Mouse (Mus musculus) MEL (cell line): Measurements from ENCODE around the gene Msrb2. TPM values are rescaled to one million over a fixed set of nuclear protein-coding genes. Genes with fewer than 3 reads are reported as not detected.

Experiments used
- DNase-seq: peaks from one replicate; pipeline ENCODE4 v3.0.0; 2011; ENCODE audit warnings: low read depth, low spot score
- H3K27ac ChIP-seq: 2 replicates; pipeline ENCODE4 v1.5.1; 2012; ENCODE audit warnings: low read depth, mild to moderate bottlenecking, control low read depth, low read length, moderate library complexity; ENCODE audit not compliant: control insufficient read depth
- H3K27me3 ChIP-seq, 2 experiments: fragments of 150-350 bp in 1 of 2; sonication (generic) in 1 of 2; 2 replicates each; pipeline ENCODE4 v1.6.1; 2012; ENCODE audit warnings: low read length in 2 of 2, mild to moderate bottlenecking in 2 of 2, improper control_type of control experiment in 1 of 2, moderate library complexity in 1 of 2; ENCODE audit not compliant: insufficient read depth in 2 of 2, control insufficient read depth in 1 of 2
- H3K36me3 ChIP-seq, 2 experiments: 2 replicates each; pipeline ENCODE4 v1.6.1; 2012 to 2014; ENCODE audit warnings: low read length in 2 of 2, improper control_type of control experiment in 1 of 2, inconsistent platforms in 1 of 2, mild to moderate bottlenecking in 1 of 2; ENCODE audit not compliant: insufficient read depth in 2 of 2, control insufficient read depth in 1 of 2
- H3K4me1 ChIP-seq, 2 experiments: fragments of 150-350 bp in 1 of 2; sonication (generic) in 1 of 2; 2 replicates each; pipeline ENCODE4 v1.6.1; 2012; ENCODE audit warnings: low read length in 2 of 2, improper control_type of control experiment in 1 of 2, mild to moderate bottlenecking in 1 of 2; ENCODE audit not compliant: insufficient read depth in 2 of 2, control insufficient read depth in 1 of 2
- H3K4me3 ChIP-seq, 2 experiments: fragments of 150-350 bp in 1 of 2; sonication (generic) in 1 of 2; 2 replicates each; pipeline ENCODE4 v1.5.1; 2012; ENCODE audit warnings: low read depth in 2 of 2, low read length in 2 of 2, mild to moderate bottlenecking in 2 of 2, moderate library complexity in 2 of 2, control low read depth in 1 of 2, improper control_type of control experiment in 1 of 2; ENCODE audit not compliant: control insufficient read depth in 1 of 2, insufficient read depth in 1 of 2
- H3K79me2 ChIP-seq: 2 replicates; pipeline ENCODE4 v1.6.1; 2012; ENCODE audit warnings: mild to moderate bottlenecking, low read length, moderate library complexity; ENCODE audit not compliant: control insufficient read depth, poor library complexity, insufficient read depth
- H3K9ac ChIP-seq: 2 replicates; pipeline ENCODE4 v1.6.1; 2012; ENCODE audit warnings: low read depth, mild to moderate bottlenecking, control low read depth, low read length, moderate library complexity; ENCODE audit not compliant: control insufficient read depth, poor library complexity, severe bottlenecking
- H3K9me3 ChIP-seq: fragments of 150-350 bp; sonication (generic); replicated peaks from 2 replicates; pipeline ENCODE4 v1.6.1; 2012; ENCODE audit warnings: mild to moderate bottlenecking, low read length, improper control_type of control experiment, moderate library complexity; ENCODE audit not compliant: insufficient read depth
- BHLHE40 ChIP-seq: IDR thresholded peaks from 2 replicates; pipeline ENCODE4 v1.6.1; 2012; ENCODE audit warnings: low read depth, mild to moderate bottlenecking, inconsistent platforms, low read length, improper control_type of control experiment, borderline replicate concordance
- CHD1 ChIP-seq: IDR thresholded peaks from 2 replicates; pipeline ENCODE4 v1.6.1; 2012; ENCODE audit warnings: low read depth, mild to moderate bottlenecking, inconsistent platforms, low read length, improper control_type of control experiment
- CHD2 ChIP-seq: IDR thresholded peaks from 2 replicates; pipeline ENCODE4 v1.6.1; 2011; ENCODE audit warnings: low read length, improper control_type of control experiment
- CTCF ChIP-seq, 3 experiments: IDR thresholded peaks in 2 of 3; conservative IDR thresholded peaks in 1 of 3; 2 replicates each; pipeline ENCODE4 v1.5.1; 2011 to 2012; ENCODE audit warnings: low read length in 3 of 3, low read depth in 2 of 3, mild to moderate bottlenecking in 2 of 3, improper control_type of control experiment in 1 of 3, inconsistent platforms in 1 of 3, mixed read lengths in 1 of 3, moderate library complexity in 1 of 3; ENCODE audit not compliant: control insufficient read depth in 1 of 3, insufficient read depth in 1 of 3, poor library complexity in 1 of 3, severe bottlenecking in 1 of 3
- E2F4 ChIP-seq: IDR thresholded peaks from 2 replicates; pipeline ENCODE4 v1.6.1; 2011; ENCODE audit warnings: low read depth, low read length, improper control_type of control experiment, borderline replicate concordance
- EP300 ChIP-seq, 2 experiments: IDR thresholded peaks; 2 replicates each; pipeline ENCODE4 v1.6.1; 2011; ENCODE audit warnings: improper control_type of control experiment in 2 of 2, low read length in 2 of 2, low read depth in 1 of 2, mild to moderate bottlenecking in 1 of 2
- ETS1 ChIP-seq: IDR thresholded peaks from 2 replicates; pipeline ENCODE4 v1.6.1; 2012; ENCODE audit warnings: low read depth, mild to moderate bottlenecking, inconsistent platforms, low read length, improper control_type of control experiment, moderate library complexity
- GABPA ChIP-seq: IDR thresholded peaks from 2 replicates; pipeline ENCODE4 v1.6.1; 2012; ENCODE audit warnings: low read depth, mild to moderate bottlenecking, inconsistent platforms, low read length, improper control_type of control experiment, moderate library complexity
- HCFC1 ChIP-seq: IDR thresholded peaks from 2 replicates; pipeline ENCODE4 v1.6.1; 2012; ENCODE audit warnings: low read depth, mild to moderate bottlenecking, inconsistent platforms, low read length, improper control_type of control experiment, moderate library complexity
- JUND ChIP-seq: IDR thresholded peaks from 2 replicates; pipeline ENCODE4 v1.6.1; 2011; ENCODE audit warnings: low read depth, mild to moderate bottlenecking, improper control_type of control experiment, low read length
- KAT2A ChIP-seq: conservative IDR thresholded peaks from 2 replicates; pipeline ENCODE4 v1.6.1; 2012; ENCODE audit warnings: low read depth, low read length, improper control_type of control experiment, inconsistent platforms
- MAX ChIP-seq: IDR thresholded peaks from 2 replicates; pipeline ENCODE4 v1.6.1; 2011; ENCODE audit warnings: low read length, improper control_type of control experiment
- MAZ ChIP-seq: IDR thresholded peaks from 2 replicates; pipeline ENCODE4 v1.6.1; 2012; ENCODE audit warnings: low read depth, mild to moderate bottlenecking, inconsistent platforms, low read length, improper control_type of control experiment
- MEF2A ChIP-seq: IDR thresholded peaks from 2 replicates; pipeline ENCODE4 v1.6.1; 2014; ENCODE audit warnings: low read depth, mild to moderate bottlenecking, inconsistent platforms, low read length, improper control_type of control experiment; ENCODE audit not compliant: poor library complexity, insufficient replicate concordance, severe bottlenecking; ENCODE audit errors: extremely low read depth
- MXI1 ChIP-seq: IDR thresholded peaks from 2 replicates; pipeline ENCODE4 v1.6.1; 2011; ENCODE audit warnings: mild to moderate bottlenecking, low read depth, low read length, improper control_type of control experiment
- MYB ChIP-seq: IDR thresholded peaks from 2 replicates; pipeline ENCODE4 v1.6.1; 2011; ENCODE audit warnings: mild to moderate bottlenecking, low read depth, low read length, improper control_type of control experiment
- MYC ChIP-seq: IDR thresholded peaks from 2 replicates; pipeline ENCODE4 v1.6.1; 2011; ENCODE audit warnings: low read depth, mild to moderate bottlenecking, low read length, improper control_type of control experiment, moderate library complexity
- NELFE ChIP-seq: IDR thresholded peaks from 2 replicates; pipeline ENCODE4 v1.6.1; 2011; ENCODE audit warnings: low read depth, low read length, improper control_type of control experiment
- NRF1 ChIP-seq: IDR thresholded peaks from 2 replicates; pipeline ENCODE4 v1.6.1; 2014; ENCODE audit warnings: low read depth, mild to moderate bottlenecking, inconsistent platforms, low read length, improper control_type of control experiment, moderate library complexity; ENCODE audit not compliant: poor library complexity, insufficient read depth, severe bottlenecking
- POLR2A ChIP-seq, 2 experiments: IDR thresholded peaks; 2 replicates each; pipeline ENCODE4 v1.6.1; 2011 to 2012; ENCODE audit warnings: low read length in 2 of 2, mild to moderate bottlenecking in 2 of 2, control low read depth in 1 of 2, improper control_type of control experiment in 1 of 2, low read depth in 1 of 2, moderate library complexity in 1 of 2; ENCODE audit not compliant: control insufficient read depth in 1 of 2, insufficient read depth in 1 of 2, poor library complexity in 1 of 2
- POLR2AphosphoS2 ChIP-seq: IDR thresholded peaks from 2 replicates; pipeline ENCODE4 v1.6.1; 2011; ENCODE audit warnings: low read length, improper control_type of control experiment
- POLR2AphosphoS5 ChIP-seq: IDR thresholded peaks from 2 replicates; pipeline ENCODE4 v1.6.1; 2012; ENCODE audit warnings: low read depth, borderline replicate concordance, mild to moderate bottlenecking, inconsistent platforms, low read length, moderate library complexity, mixed read lengths
- SMC3 ChIP-seq: IDR thresholded peaks from 2 replicates; pipeline ENCODE4 v1.6.1; 2011; ENCODE audit warnings: low read depth, low read length, improper control_type of control experiment
- TAL1 ChIP-seq: IDR thresholded peaks from 2 replicates; pipeline ENCODE4 v1.6.1; 2012; ENCODE audit warnings: mild to moderate bottlenecking, inconsistent platforms, low read length, moderate library complexity, mixed read lengths
- TBP ChIP-seq: IDR thresholded peaks from 2 replicates; pipeline ENCODE4 v1.8.0; 2011; ENCODE audit warnings: low read depth, low read length, improper control_type of control experiment
- UBTF ChIP-seq: IDR thresholded peaks from 2 replicates; pipeline ENCODE4 v1.6.1; 2012; ENCODE audit warnings: low read depth, mild to moderate bottlenecking, inconsistent platforms, low read length, improper control_type of control experiment, moderate library complexity, borderline replicate concordance; ENCODE audit not compliant: insufficient read depth
- USF2 ChIP-seq, 2 experiments: IDR thresholded peaks; 2 replicates each; pipeline ENCODE4 v1.6.1; 2011 to 2012; ENCODE audit warnings: improper control_type of control experiment in 2 of 2, low read length in 2 of 2, borderline replicate concordance in 1 of 2, inconsistent platforms in 1 of 2, low read depth in 1 of 2, mild to moderate bottlenecking in 1 of 2; ENCODE audit not compliant: insufficient read depth in 1 of 2
- ZC3H11A ChIP-seq: IDR thresholded peaks from 2 replicates; pipeline ENCODE4 v1.6.1; 2012; ENCODE audit warnings: low read depth, mild to moderate bottlenecking, inconsistent platforms, low read length, improper control_type of control experiment
- ZKSCAN1 ChIP-seq: IDR thresholded peaks from 2 replicates; pipeline ENCODE4 v1.6.1; 2012; ENCODE audit warnings: low read depth, mild to moderate bottlenecking, inconsistent platforms, low read length, improper control_type of control experiment, moderate library complexity
- ZMIZ1 ChIP-seq: IDR thresholded peaks from 2 replicates; pipeline ENCODE4 v1.6.1; 2012; ENCODE audit warnings: low read depth, mild to moderate bottlenecking, inconsistent platforms, low read length, improper control_type of control experiment, moderate library complexity
- ZNF384 ChIP-seq: IDR thresholded peaks from 2 replicates; pipeline ENCODE4 v1.6.1; 2012; ENCODE audit warnings: low read depth, mild to moderate bottlenecking, inconsistent platforms, low read length, improper control_type of control experiment
- polyA plus RNA-seq, 2 experiments: library from polyadenylated mRNA; stranded (reverse) in 1 of 2; unstranded in 1 of 2; fragments of >175 nt in 1 of 2; fragments of >200 nt in 1 of 2; gene quantifications; 2 replicates each; pipeline versions ENCODE4 v1.2.1 to v1.2.4; 2012; ENCODE audit warnings: low replicate concordance in 2 of 2, low read depth in 1 of 2; ENCODE audit not compliant: insufficient read length in 2 of 2, insufficient read depth in 1 of 2, missing spikeins in 1 of 2
- total RNA-seq: library from RNA; depleted of rRNA; stranded (reverse); fragments of 300-350 nt; gene quantifications from 2 replicates; pipeline ENCODE4 v1.2.3, GENCODE M21; 2012

Gene Msrb2
- total and polyA plus RNA-seq, 3 experiments: 14.8 to 18.2 TPM; not detected in 1

DNA sequence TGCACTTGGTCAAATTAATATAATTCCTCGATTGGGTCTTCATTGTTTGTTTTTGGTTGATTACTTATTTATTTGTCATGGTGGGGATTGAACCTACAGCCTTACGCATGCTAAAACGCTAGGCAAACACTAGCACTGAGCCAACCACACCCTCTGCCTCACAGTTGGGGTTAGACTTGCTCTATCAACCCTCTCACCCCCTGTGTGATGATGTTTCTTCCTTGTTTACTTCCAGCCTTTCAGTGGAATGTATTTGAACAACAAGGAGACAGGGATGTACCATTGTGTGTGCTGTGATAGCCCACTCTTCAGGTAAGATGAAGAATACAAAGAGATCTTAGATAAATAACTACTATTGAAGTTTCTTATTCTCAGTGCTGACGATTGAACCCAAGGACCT is 11.8 kb downstream of the Msrb2 start:
- no peak for DNase-seq
- Histone ChIP-seq H3K4me1 (no peaks in the 10 kb centered on the region), H3K79me2 (no peaks in the 10 kb centered on the region), H3K27ac (no peak overlapping the region), H3K4me3 (no peak overlapping the region), H3K36me3 (no peaks in the 10 kb centered on the region), H3K9me3 (no peaks in the 10 kb centered on the region), H3K27me3 (no peaks in the 10 kb centered on the region), H3K9ac (no peak overlapping the region)
- no peak for TF ChIP-seq ZNF384
- no peak for TF ChIP-seq MYC
- TF ChIP-seq USF2 (IDR thresholded peaks at IDR 0.05; ENCODE audit: borderline replicate concordance in 1 of 2, insufficient read depth in 1 of 2, low read depth in 1 of 2, low read length in 2 of 2): no peak
- no peak for TF ChIP-seq TBP
- no peak for TF ChIP-seq MXI1
- TF ChIP-seq MYB: no peak
- TF ChIP-seq HCFC1: no peak
- no peak for TF ChIP-seq MAX
- no peak for TF ChIP-seq UBTF
- TF ChIP-seq NRF1: no peak
- no peak for TF ChIP-seq MAZ
- no peak for TF ChIP-seq TAL1
- TF ChIP-seq SMC3: no peak
- TF ChIP-seq POLR2AphosphoS2: no peak
- TF ChIP-seq BHLHE40: no peak
- TF ChIP-seq NELFE: no peak
- no peak for TF ChIP-seq CTCF (IDR thresholded peaks at IDR 0.05 in 2 of 3, conservative IDR thresholded peaks at IDR 0.05 in 1 of 3; ENCODE audit: control insufficient read depth in 1 of 3, insufficient read depth in 1 of 3, low read depth in 2 of 3, low read length in 3 of 3, poor library complexity in 1 of 3, severe bottlenecking in 1 of 3)

DNA sequence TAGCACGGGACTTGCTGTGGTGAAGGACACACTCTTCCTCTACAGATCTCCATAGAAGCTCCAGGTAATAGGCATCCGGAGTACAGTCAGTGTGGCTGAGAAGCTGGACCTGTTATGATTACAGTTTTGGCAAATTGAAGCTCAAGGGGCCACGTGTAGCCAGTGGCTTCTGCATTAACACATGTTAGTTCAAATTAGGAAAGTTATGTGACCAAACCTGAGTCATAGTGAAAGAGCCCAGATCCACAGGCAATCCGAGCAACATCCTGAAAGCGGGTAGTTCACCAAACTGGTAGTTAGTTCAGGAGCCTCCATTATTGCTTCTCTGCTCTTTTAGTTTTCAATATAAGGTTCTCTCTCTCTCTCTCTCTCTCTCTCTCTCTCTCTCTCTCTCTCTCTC is 14.5 kb downstream of the Msrb2 start:
- Histone ChIP-seq H3K9me3 (no peaks in the 10 kb centered on the region), H3K27ac (no peak overlapping the region), H3K9ac (no peak overlapping the region), H3K4me3 (no peak overlapping the region), H3K79me2 (no peaks in the 10 kb centered on the region), H3K36me3 (no peaks in the 10 kb centered on the region), H3K4me1 (no peaks in the 10 kb centered on the region), H3K27me3 (no peaks in the 10 kb centered on the region)
- no peak for DNase-seq
- TF ChIP-seq ZMIZ1 (no peak), ZC3H11A (no peak), HCFC1 (no peak), CHD1 (no peak), MAZ (no peak), POLR2AphosphoS5 (no peak), MEF2A (no peak), E2F4 (no peak), KAT2A (no peak), EP300 (IDR thresholded peaks at IDR 0.05; ENCODE audit: low read depth in 1 of 2, low read length in 2 of 2) (no peak), POLR2A (IDR thresholded peaks at IDR 0.05; ENCODE audit: control insufficient read depth in 1 of 2, insufficient read depth in 1 of 2, low read depth in 1 of 2, low read length in 2 of 2, poor library complexity in 1 of 2) (no peak), GABPA (no peak), ZKSCAN1 (no peak), ETS1 (no peak), CHD2 (no peak), JUND (no peak)
